Comparison of ENCODE assay signal across 17 mouse cellular contexts in genomic region chr19:6872701-6873100, GRCm38 (mm10).
"Had no signal": no experiment of that assay in that cellular context is flagged by ENCODE, and none has a peak within 500 bp of the region (broad histone marks: within the 10 kb centered on the region; RNA-seq: fewer than 3 reads in every experiment).

No protein-coding gene starts in this region.

- H3K36me3 ChIP-seq: limb, embryonic 12.5 days; limb, embryonic 15.5 days; liver, embryonic 13.5 days; lung, embryonic 15.5 days; midbrain, embryonic 10.5 days; midbrain, embryonic 13.5 days; neural tube, embryonic 13.5 days; stomach, embryonic 15.5 days had no signal

- H3K9ac ChIP-seq: limb, embryonic 12.5 days; limb, embryonic 15.5 days; liver, embryonic 13.5 days; lung, embryonic 15.5 days; midbrain, embryonic 13.5 days; neural tube, embryonic 13.5 days; stomach, embryonic 15.5 days had no signal

- H3K27me3 ChIP-seq: limb, embryonic 12.5 days; limb, embryonic 15.5 days; liver, embryonic 13.5 days; lung, embryonic 15.5 days; midbrain, embryonic 13.5 days; neural tube, embryonic 13.5 days; stomach, embryonic 15.5 days had no signal

- H3K4me2 ChIP-seq: limb, embryonic 12.5 days; limb, embryonic 15.5 days; liver, embryonic 13.5 days; lung, embryonic 15.5 days; midbrain, embryonic 13.5 days; neural tube, embryonic 13.5 days; stomach, embryonic 15.5 days had no signal

- H3K4me1 ChIP-seq: midbrain, embryonic 13.5 days; neural tube, embryonic 13.5 days had no signal

- DNase-seq: left cerebral cortex, postnatal 4 days; liver, embryonic 13.5 days; lung, adult 18-20 months; lung, postnatal 10 days; lung, postnatal 36 days; retina, postnatal 1 day; right cerebral cortex, postnatal 25 days had no signal

- H3K4me3 ChIP-seq: limb, embryonic 12.5 days; limb, embryonic 15.5 days; liver, embryonic 13.5 days; lung, embryonic 15.5 days; midbrain, embryonic 10.5 days; midbrain, embryonic 13.5 days; myocyte; neural tube, embryonic 13.5 days; stomach, embryonic 15.5 days had no signal

- H3K27ac ChIP-seq: limb, embryonic 12.5 days; limb, embryonic 15.5 days; lung, embryonic 15.5 days; midbrain, embryonic 10.5 days; midbrain, embryonic 13.5 days; neural tube, embryonic 13.5 days had no signal

- H3K9me3 ChIP-seq: limb, embryonic 12.5 days; limb, embryonic 15.5 days; liver, embryonic 13.5 days; lung, embryonic 15.5 days; midbrain, embryonic 10.5 days; midbrain, embryonic 13.5 days; neural tube, embryonic 13.5 days; stomach, embryonic 15.5 days had no signal

- ATAC-seq: intestine, postnatal 0 days; midbrain, embryonic 13.5 days; midbrain, embryonic 16.5 days had no signal
